Mouse (Mus musculus) hindbrain, embryonic 11.5 days (tissue): ENCODE results near the gene Mtg2. TPM values are rescaled to one million over a fixed set of nuclear protein-coding genes. Genes with fewer than 3 reads are reported as not detected.

Experiments
- ATAC-seq: fragments of 200-750 bp; cut with Nextera tagmentation; 2 replicates; pipeline ENCODE4 v1.8.0; 2017; ENCODE audit warnings: mild to moderate bottlenecking, moderate TSS enrichment, moderate library complexity; ENCODE audit not compliant: low FRiP score
- DNase-seq: peaks from one replicate; pipeline ENCODE4 v3.0.0-alpha.2; 2015; ENCODE audit warnings: low spot score
- H3K27ac ChIP-seq: fragments of 300-500 bp; sonication (generic); 2 replicates; pipeline ENCODE4 v1.5.1; 2014; ENCODE audit warnings: mild to moderate bottlenecking, low read depth, low read length
- H3K27me3 ChIP-seq: fragments of 300-500 bp; sonication (generic); 2 replicates; pipeline ENCODE4 v1.6.1; 2014; ENCODE audit warnings: mild to moderate bottlenecking, low read length, moderate library complexity, mixed read lengths; ENCODE audit not compliant: control insufficient read depth, insufficient read depth
- H3K36me3 ChIP-seq: fragments of 300-500 bp; sonication (generic); 2 replicates; pipeline ENCODE4 v1.6.1; 2014; ENCODE audit warnings: mild to moderate bottlenecking, low read length, moderate library complexity, mixed read lengths; ENCODE audit not compliant: control insufficient read depth, insufficient read depth
- H3K4me1 ChIP-seq: fragments of 300-500 bp; sonication (generic); replicated peaks from 2 replicates; pipeline ENCODE4 v1.6.1; 2014; ENCODE audit warnings: low read length, mixed read lengths; ENCODE audit not compliant: control insufficient read depth, insufficient read depth
- H3K4me2 ChIP-seq: fragments of 300-500 bp; sonication (generic); replicated peaks from 2 replicates; pipeline ENCODE4 v1.6.1; 2014; ENCODE audit warnings: mild to moderate bottlenecking, low read depth, low read length
- H3K4me3 ChIP-seq: fragments of 300-500 bp; sonication (generic); 2 replicates; pipeline ENCODE4 v1.5.1; 2014; ENCODE audit warnings: low read depth, low read length
- H3K9ac ChIP-seq: fragments of 300-500 bp; sonication (generic); 2 replicates; pipeline ENCODE4 v1.6.1; 2014; ENCODE audit warnings: low read depth, low read length
- H3K9me3 ChIP-seq: fragments of 300-500 bp; sonication (generic); 2 replicates; pipeline ENCODE4 v1.6.1; 2016; ENCODE audit warnings: low read length; ENCODE audit not compliant: control insufficient read depth
- WGBS: fragments of 180-500 bp; shearing (Covaris S2); extraction: QIAGEN DNeasy Blood & Tissue Kit; methylation state at CpG from one replicate; pipeline ENCODE4 v1.1.7; 2014; 5-methylcytosine and 5-hydroxymethylcytosine counted together
- polyA plus RNA-seq: library from polyadenylated mRNA; unstranded; fragments of >200 nt; fragmentation: Nextera tagmentation; extraction: Ambion mirVana; gene quantifications from 2 replicates; pipeline ENCODE4 v1.2.1, GENCODE M21; 2014

The Mtg2 gene
- 26.3 and 31.5 TPM in 2 replicates for polyA plus RNA-seq

DNA sequence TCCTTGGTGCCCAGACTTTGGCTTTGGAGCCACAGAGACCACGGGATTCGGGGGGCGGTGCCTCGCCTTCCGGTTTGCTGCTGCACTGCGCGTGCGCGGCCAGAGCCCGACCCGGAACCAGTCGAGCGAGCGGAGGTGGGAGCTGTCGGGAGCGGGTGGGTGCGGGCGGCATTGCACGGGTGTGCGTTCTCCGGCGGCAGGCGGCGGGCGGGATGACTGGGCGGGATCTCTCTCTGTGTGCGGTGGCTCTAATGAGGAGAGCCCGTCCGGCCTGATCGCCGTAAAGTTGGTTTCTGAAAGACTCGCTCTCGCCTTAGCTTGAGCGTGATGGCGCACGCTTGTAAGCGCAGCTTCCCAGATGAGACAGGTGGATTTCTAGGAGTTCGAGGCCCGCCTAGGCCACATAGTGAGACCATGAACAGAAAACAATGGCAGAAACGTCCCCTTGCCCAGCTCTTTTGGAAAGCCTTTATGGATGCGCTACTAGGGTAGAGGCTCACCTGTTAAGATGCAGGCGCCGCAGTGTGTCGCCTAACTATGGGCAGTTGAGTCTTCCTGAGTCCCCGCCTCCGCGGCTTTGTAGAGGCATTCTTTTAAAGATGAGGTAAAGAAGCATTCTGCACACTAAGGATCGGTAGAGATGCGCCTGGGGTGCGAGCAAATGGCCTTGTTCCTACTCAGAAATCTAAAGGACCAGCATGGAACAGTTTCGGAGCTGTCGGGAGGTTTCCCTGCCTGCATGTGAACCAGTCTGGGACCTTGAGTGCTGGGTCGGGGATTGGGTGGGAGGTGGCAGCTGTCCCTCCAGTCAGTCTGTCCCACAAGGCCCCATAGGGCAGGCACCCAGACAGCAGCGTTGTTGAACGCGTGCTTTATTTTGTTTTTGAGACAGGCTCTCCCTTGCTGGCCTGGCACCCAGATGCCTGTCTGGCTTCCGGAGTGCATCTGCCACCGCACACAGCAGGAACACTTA, at the start of gene Mtg2:
Mtg2 (plus strand) TSS at position 108 of the 973 bp plus-strand sequence.
- H3K4me1 ChIP-seq = 0 out of 2 replicates have a peak, but pooled peaks cover 3% of the 10 kb centered on the region
- H3K4me2 ChIP-seq = peak within 1 kb of the TSS; percentile 86
- ATAC-seq (peak; percentile 96), DNase-seq (peak; percentile 94)
- H3K27me3 ChIP-seq = no peaks in the 10 kb centered on the region
- no peaks in the 10 kb centered on the region for H3K36me3 ChIP-seq
- peak within 1 kb of the TSS; percentile 62 for H3K27ac ChIP-seq
- H3K4me3 ChIP-seq = peak within 1 kb of the TSS; percentile 69
- 7% methylated on average over 53 of the region's 58 CpGs for WGBS
- H3K9me3 ChIP-seq = no peaks in the 10 kb centered on the region
- H3K9ac ChIP-seq = peak within 1 kb of the TSS; percentile 85

DNA sequence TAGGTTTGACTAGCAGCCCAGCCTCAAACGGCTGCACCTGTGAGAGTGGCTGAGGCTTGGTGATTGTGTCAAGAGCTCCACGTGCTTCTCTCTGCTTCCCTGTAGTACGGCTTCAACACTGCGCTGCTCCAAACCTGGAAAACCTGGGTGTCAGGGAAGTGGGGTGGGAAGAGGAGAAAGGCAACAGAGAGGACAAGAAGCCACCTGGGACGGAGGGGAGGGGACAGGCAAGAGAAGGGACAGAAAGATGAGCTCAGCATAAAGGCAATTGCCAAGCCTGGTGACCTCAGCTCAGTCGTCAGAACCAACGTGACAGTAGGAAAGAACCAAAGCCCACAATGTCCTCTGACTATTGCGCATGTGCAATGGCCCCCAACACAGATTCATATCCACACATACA, 49.5 kb upstream of the Mtg2 start:
- Histone ChIP-seq H3K27ac (no peak overlapping the region), H3K36me3 (no peaks in the 10 kb centered on the region), H3K4me3 (no peak overlapping the region), H3K9ac (no peak overlapping the region), H3K27me3 (peaks cover 6% of the 10 kb centered on the region), H3K4me2 (no peak overlapping the region), H3K4me1 (0 out of 2 replicates have a peak, but pooled peaks cover 5% of the 10 kb centered on the region), H3K9me3 (no peaks in the 10 kb centered on the region)
- DNase-seq (no peak), ATAC-seq (no peak)
- 85% methylated on average over 8 of the region's 8 CpGs for WGBS

DNA sequence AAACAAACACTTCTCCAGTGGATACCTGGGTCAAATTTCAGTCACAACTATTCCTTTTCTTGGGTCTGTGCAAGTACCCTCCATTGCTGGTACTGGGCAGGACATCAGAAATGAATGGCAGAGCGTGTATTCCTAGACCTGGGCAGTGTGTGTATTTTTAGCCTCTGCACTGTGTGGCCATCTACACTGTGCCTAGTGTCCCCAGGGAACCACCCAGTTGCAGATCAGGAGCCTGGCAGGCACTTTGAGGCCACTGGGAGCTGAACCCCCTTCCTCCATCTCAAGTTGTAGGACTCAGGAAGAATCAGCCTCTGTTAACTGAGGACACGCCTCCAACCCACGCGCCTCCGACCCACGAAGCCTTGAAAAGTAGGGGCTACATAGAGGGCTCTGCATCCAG, 47.6 kb upstream of the Mtg2 start:
- ATAC-seq (no peak), DNase-seq (no peak)
- H3K9ac ChIP-seq = no peak overlapping the region
- H3K27ac ChIP-seq = no peak overlapping the region
- no peaks in the 10 kb centered on the region; the same call in 1 of the 2 replicates for H3K36me3 ChIP-seq
- 73% methylated on average over 6 of the region's 6 CpGs for WGBS
- H3K27me3 ChIP-seq = peaks cover 6% of the 10 kb centered on the region
- H3K4me2 ChIP-seq = no peak overlapping the region
- peaks cover 19% of the 10 kb centered on the region for H3K4me1 ChIP-seq
- no peak overlapping the region for H3K4me3 ChIP-seq
- H3K9me3 ChIP-seq = no peaks in the 10 kb centered on the region

DNA sequence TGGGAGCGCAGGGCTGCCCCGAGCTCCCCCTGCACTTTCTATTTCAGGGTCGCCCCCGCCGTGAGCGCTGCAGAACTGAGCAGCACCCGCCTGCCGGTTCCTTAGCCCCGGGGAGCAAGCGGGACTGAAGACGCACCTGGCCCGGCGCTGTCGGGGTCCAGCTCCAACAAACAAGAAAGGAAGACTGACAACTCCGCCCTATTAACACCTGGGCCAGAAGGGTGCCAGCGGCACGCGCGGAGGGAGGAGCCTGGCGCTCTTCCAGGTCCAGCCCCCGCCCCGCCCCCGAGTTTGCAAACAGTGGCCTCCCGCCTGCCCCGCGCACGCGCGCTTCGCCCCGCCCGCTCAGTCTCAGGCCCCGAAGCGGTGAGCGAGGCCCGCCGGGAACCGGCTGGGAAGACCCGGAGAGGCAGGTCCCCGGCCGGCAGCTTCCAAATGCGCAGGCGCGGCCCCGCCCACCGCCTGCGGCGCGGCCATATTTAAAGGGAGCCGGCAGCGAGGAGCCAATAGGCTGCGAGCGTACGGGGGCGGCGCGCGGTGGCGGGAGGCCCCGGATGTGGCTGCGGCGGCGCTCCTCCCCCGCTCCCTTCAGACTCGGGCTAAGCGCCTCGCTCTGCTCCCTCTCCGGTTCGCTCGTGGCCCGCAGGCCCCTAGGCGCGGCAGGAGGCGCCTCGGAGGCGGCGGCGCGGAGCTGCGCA, 45.8 kb upstream of the Mtg2 start, which contains the start of gene Lsm14b:
Lsm14b (plus strand) TSS at position 587 of the 698 bp plus-strand sequence.
- WGBS = under 1% methylated on average over 51 of the region's 80 CpGs
- ATAC-seq = peak; percentile 96

DNA sequence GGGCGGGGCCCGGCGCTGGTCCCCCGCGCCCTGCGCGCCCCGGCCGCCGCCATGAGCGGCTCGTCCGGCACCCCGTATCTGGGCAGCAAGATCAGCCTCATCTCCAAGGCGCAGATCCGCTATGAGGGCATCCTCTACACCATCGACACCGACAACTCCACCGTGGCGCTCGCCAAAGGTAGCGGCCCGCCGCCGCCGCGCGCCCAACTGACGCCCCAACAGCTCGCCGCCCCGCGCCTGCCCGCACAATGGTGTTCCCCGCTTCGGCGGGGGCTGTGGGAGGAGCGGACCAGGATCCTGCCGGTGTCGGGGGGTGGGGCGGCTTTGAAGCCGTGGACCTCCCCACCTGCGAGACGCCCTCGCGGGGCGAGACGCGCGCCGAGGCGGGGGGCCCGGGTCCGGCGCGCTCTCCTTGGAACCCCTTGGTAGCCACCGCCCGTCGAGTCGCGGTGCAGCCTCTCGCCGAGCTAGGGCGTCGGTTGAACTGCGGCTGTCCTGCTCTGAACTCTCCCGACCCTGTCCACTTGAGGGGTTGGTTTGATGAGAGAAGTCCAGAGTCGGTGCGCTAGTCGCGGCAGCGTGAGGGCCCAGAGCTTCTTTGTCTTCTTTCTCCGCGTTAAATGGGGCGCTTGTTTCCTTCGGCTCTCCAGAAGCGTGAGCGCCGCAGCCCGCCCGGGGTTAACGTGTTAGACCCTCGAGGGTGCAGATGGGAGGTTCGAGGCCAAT, 45.1 kb upstream of the Mtg2 start:
- H3K36me3 ChIP-seq = peaks cover 12% of the 10 kb centered on the region
- peaks cover 4% of the 10 kb centered on the region for H3K27me3 ChIP-seq
- ATAC-seq = peak; percentile 58
- DNase-seq = peak; percentile 62
- H3K4me2 ChIP-seq = peak overlapping the region; percentile 93
- peaks cover 24% of the 10 kb centered on the region for H3K4me1 ChIP-seq
- H3K9ac ChIP-seq = peak overlapping the region; percentile 96
- H3K27ac ChIP-seq = peak overlapping the region; percentile 95
- H3K4me3 ChIP-seq = peak overlapping the region; percentile 100
- under 1% methylated on average over 66 of the region's 84 CpGs for WGBS
- H3K9me3 ChIP-seq = no peaks in the 10 kb centered on the region

More for the DNA sequence above, 45.8 kb upstream of the Mtg2 start, which contains the start of gene Lsm14b:
- peak within 1 kb of the TSS; percentile 100 for H3K4me3 ChIP-seq
- H3K9me3 ChIP-seq = no peaks in the 10 kb centered on the region
- H3K4me1 ChIP-seq = peaks cover 24% of the 10 kb centered on the region
- peaks cover 6% of the 10 kb centered on the region for H3K27me3 ChIP-seq
- peak within 1 kb of the TSS; percentile 93 for H3K4me2 ChIP-seq
- DNase-seq = peak; percentile 100
- H3K9ac ChIP-seq = peak within 1 kb of the TSS; percentile 96
- H3K36me3 ChIP-seq = peaks cover 10% of the 10 kb centered on the region
- H3K27ac ChIP-seq = peak within 1 kb of the TSS; percentile 95

DNA sequence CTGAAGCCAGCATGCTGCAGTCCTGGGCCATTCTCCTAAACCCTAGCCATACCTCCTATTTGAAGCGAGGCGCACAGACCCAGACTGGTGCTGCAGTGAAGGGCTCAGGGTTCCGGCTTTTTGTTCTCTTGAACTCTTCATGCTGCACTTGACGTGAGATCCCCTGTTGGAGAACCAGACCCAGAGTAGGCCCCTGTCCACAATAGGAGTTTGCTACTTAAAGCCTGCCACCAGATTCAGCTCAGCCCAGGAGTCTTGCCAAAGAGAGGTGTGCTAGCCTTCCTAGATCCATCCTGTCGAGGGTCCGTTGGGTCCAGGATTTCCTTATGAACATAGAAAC, 44.6 kb upstream of the Mtg2 start:
- Histone ChIP-seq H3K4me3 (peak overlapping the region; percentile 100), H3K9me3 (no peaks in the 10 kb centered on the region), H3K4me1 (peaks cover 24% of the 10 kb centered on the region), H3K9ac (peak overlapping the region; percentile 96), H3K36me3 (peaks cover 17% of the 10 kb centered on the region), H3K27me3 (peaks cover 4% of the 10 kb centered on the region), H3K27ac (peak overlapping the region; percentile 95), H3K4me2 (peak overlapping the region; percentile 93)
- 9% methylated on average over 6 of the region's 6 CpGs for WGBS
- no peak for ATAC-seq
- DNase-seq = no peak

DNA sequence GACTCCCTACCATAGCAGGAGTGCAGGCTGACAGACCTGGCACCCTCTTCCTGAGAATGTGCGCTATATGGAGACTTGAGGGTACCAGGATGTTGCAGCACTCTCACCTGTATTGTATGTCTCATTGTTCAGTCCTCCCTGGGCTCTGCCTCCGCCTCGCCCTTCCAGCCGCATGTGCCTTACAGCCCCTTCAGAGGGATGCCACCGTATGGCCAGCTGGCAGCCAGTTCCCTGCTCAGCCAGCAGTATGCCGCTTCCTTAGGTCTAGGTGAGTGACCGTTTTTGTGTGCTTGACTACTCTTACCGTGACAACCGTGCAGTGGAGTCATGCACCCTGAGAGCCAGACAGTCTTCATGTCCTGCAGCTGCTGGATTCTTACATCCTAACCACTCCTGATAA, 42.6 kb upstream of the Mtg2 start:
- Histone ChIP-seq H3K27ac (no peak overlapping the region), H3K27me3 (peaks cover 4% of the 10 kb centered on the region), H3K4me2 (peak overlapping the region; percentile 93), H3K4me1 (peaks cover 24% of the 10 kb centered on the region), H3K9me3 (no peaks in the 10 kb centered on the region), H3K4me3 (peak overlapping the region; percentile 100), H3K9ac (no peak overlapping the region), H3K36me3 (peaks cover 27% of the 10 kb centered on the region)
- 86% methylated on average over 9 of the region's 9 CpGs for WGBS
- no peak for ATAC-seq
- no peak for DNase-seq

DNA sequence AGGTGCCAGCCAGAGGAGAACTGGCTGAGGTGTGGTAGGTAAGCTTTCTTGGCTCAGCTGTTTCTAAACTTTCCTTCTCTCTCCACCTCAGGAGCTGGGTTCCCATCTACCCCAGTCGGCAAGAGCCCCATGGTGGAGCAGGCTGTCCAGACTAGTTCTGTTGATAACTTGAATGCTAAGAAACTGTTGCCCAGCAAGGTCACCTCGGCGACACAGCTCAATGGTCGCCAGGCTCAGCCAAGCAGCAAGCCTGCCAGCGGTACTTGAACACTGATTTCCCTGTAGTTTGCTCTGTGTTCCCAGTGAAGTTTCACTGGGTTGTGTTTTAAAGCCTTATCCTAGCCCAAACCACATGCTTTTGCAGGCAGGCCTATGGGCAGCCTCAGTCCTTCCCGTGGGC, 39.1 kb upstream of the Mtg2 start:
- WGBS = 91% methylated on average over 6 of the region's 6 CpGs
- H3K36me3 ChIP-seq = peaks cover 48% of the 10 kb centered on the region

More for the DNA sequence above, 39.1 kb upstream of the Mtg2 start:
- no peak overlapping the region for H3K4me2 ChIP-seq
- DNase-seq (no peak), ATAC-seq (no peak)
- no peaks in the 10 kb centered on the region for H3K9me3 ChIP-seq
- H3K9ac ChIP-seq = no peak overlapping the region
- no peak overlapping the region for H3K27ac ChIP-seq
- no peaks in the 10 kb centered on the region for H3K27me3 ChIP-seq
- peaks cover 17% of the 10 kb centered on the region for H3K4me1 ChIP-seq
- H3K4me3 ChIP-seq = no peak overlapping the region
